Mouse (Mus musculus): ENCODE data around the gene Cbfa2t3. TPM values are rescaled to one million over a fixed set of nuclear protein-coding genes. Genes with fewer than 3 reads are reported as not detected.

Gene Cbfa2t3
- polyA plus RNA-seq, 2 experiments = 1.9 to 3.3 TPM

DNA sequence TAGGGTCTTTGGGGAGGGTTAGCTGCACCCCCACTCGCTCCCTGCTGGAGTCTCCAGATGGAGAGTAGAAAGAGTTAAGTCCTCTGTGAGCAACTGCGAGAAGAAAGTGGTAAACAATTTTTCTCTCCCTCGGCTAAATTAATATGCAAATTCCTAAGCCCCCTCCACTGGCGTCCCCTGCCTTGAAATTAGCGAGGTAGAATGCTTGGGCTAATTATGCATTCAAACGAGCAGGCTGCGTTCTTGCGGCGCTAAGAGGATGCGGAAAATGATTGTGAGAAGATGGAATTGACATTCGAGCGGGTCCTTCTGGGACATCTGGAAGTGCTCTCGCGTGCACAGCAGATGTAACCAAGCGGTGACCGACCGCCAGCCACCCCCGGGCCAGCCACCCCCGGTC, 43.6 kb upstream of the Cbfa2t3 start:
- H3K27me3 ChIP-seq (ENCODE audit: control insufficient read depth, insufficient read depth, low read length) = peaks cover 43% of the 10 kb centered on the region
- 48% methylated on average over 19 of the region's 19 CpGs for WGBS (ENCODE audit: insufficient replicate concordance)
- no peak for DNase-seq (ENCODE audit: low read depth in 3 of 3, low spot score in 3 of 3)

DNA sequence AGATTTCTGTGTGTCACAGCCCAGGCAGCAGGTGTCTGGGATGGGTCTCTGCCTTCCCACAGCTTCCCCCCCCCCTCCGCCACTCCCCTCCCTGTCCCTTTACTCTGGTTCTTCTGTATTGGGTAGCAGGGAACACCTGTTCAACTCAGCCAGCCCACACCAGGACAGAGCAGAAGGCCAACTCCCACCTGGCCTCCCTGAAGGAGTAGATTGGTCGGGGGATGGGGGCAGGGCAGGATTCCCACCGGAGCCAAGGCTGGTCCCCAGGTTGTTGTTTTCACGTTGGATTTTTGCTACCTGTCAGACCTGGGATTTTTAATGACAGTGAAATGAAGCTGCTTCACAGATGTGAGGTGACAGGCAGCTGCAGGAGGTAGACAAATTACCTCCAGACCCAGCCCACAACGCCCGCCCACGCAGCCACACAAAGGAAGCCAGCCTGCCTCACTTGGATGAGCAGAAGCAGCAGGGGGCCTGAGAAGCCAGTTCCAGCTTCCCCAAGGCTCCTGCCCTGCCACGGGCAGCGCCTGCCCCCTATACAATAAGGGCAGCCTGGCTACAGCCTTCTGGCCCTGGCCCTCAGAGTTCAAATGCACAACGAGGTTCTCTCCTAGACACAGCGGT, 40.3 kb upstream of the Cbfa2t3 start:
- DNase-seq (ENCODE audit: low read depth in 3 of 3, low spot score in 3 of 3) = no peak

More for the DNA sequence above, 43.6 kb upstream of the Cbfa2t3 start:
- no peak overlapping the region for H3K4me2 ChIP-seq (ENCODE audit: low read depth)
- no peaks in the 10 kb centered on the region for H3K36me3 ChIP-seq (replicated peaks; ENCODE audit: control insufficient read depth, insufficient read depth, low read depth)
- no peaks in the 10 kb centered on the region for H3K4me1 ChIP-seq (replicated peaks; ENCODE audit: control insufficient read depth in 2 of 2, insufficient read depth in 2 of 2, low read length in 1 of 2)
- no peaks in the 10 kb centered on the region for H3K9me3 ChIP-seq (ENCODE audit: control insufficient read depth, low read length)
- TF ChIP-seq EP300 (IDR thresholded peaks at IDR 0.05; ENCODE audit: low read depth) (no peak), CTCF (IDR thresholded peaks at IDR 0.05; ENCODE audit: low read depth) (no peak)
- no peak overlapping the region for H3K9ac ChIP-seq (replicated peaks)
- ATAC-seq (ENCODE audit: insufficient read depth) = no peak
- no peak overlapping the region for H3K27ac ChIP-seq
- no peak overlapping the region for H3K4me3 ChIP-seq (ENCODE audit: insufficient read depth in 1 of 2, low read depth in 2 of 2, low read length in 2 of 2)

DNA sequence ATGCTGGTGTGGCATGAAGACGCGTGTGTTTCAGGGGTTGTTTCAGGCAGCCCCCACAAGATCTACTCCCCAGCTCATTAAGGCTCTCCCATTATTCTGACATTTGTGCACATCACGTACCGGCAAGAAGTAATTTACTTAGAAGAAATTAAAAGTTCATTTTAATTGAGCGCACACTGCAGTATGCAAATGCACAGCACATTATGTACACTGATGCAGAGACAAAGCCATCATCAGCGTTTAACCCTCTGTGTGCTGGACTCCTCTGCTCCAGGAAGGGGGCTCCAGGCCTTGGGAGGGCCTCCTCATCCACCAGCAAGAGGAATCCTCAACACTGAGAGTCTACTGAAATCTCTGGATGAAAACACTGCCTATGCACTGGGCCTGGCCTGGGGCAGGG, 39.0 kb upstream of the Cbfa2t3 start:
- no peak for DNase-seq (ENCODE audit: low read depth in 3 of 3, low spot score in 3 of 3)
- Histone ChIP-seq H3K9me3 (ENCODE audit: control insufficient read depth, low read length) (no peaks in the 10 kb centered on the region), H3K36me3 (replicated peaks; ENCODE audit: control insufficient read depth, insufficient read depth, low read depth) (no peaks in the 10 kb centered on the region), H3K4me3 (ENCODE audit: insufficient read depth in 1 of 2, low read depth in 2 of 2, low read length in 2 of 2) (no peak overlapping the region), H3K4me1 (replicated peaks; ENCODE audit: control insufficient read depth in 2 of 2, insufficient read depth in 2 of 2, low read length in 1 of 2) (peaks cover 23 to 27% of the 10 kb centered on the region in 2 experiments), H3K4me2 (ENCODE audit: low read depth) (no peak overlapping the region), H3K27ac (no peak overlapping the region), H3K9ac (replicated peaks) (no peak overlapping the region), H3K27me3 (ENCODE audit: control insufficient read depth, insufficient read depth, low read length) (peaks cover 28% of the 10 kb centered on the region)
- no peak for ATAC-seq (ENCODE audit: insufficient read depth)
- 77% methylated on average over 6 of the region's 6 CpGs for WGBS (ENCODE audit: insufficient replicate concordance)
- TF ChIP-seq EP300 (IDR thresholded peaks at IDR 0.05; ENCODE audit: low read depth) = no peak
- TF ChIP-seq CTCF (IDR thresholded peaks at IDR 0.05; ENCODE audit: low read depth) = no peak

More for the DNA sequence above, 40.3 kb upstream of the Cbfa2t3 start:
- Histone ChIP-seq H3K4me3 (ENCODE audit: insufficient read depth in 1 of 2, low read depth in 2 of 2, low read length in 2 of 2) (no peak overlapping the region), H3K9ac (replicated peaks) (no peak overlapping the region), H3K9me3 (ENCODE audit: control insufficient read depth, low read length) (no peaks in the 10 kb centered on the region), H3K4me2 (ENCODE audit: low read depth) (no peak overlapping the region), H3K36me3 (replicated peaks; ENCODE audit: control insufficient read depth, insufficient read depth, low read depth) (no peaks in the 10 kb centered on the region), H3K27ac (no peak overlapping the region), H3K4me1 (replicated peaks; ENCODE audit: control insufficient read depth in 2 of 2, insufficient read depth in 2 of 2, low read length in 1 of 2) (peaks cover 23 to 27% of the 10 kb centered on the region in 2 experiments), H3K27me3 (ENCODE audit: control insufficient read depth, insufficient read depth, low read length) (peaks cover 33% of the 10 kb centered on the region)
- TF ChIP-seq EP300 (IDR thresholded peaks at IDR 0.05; ENCODE audit: low read depth) (no peak), CTCF (IDR thresholded peaks at IDR 0.05; ENCODE audit: low read depth) (no peak)
- 28% methylated on average over 11 of the region's 11 CpGs for WGBS (ENCODE audit: insufficient replicate concordance)
- no peak for ATAC-seq (ENCODE audit: insufficient read depth)

DNA sequence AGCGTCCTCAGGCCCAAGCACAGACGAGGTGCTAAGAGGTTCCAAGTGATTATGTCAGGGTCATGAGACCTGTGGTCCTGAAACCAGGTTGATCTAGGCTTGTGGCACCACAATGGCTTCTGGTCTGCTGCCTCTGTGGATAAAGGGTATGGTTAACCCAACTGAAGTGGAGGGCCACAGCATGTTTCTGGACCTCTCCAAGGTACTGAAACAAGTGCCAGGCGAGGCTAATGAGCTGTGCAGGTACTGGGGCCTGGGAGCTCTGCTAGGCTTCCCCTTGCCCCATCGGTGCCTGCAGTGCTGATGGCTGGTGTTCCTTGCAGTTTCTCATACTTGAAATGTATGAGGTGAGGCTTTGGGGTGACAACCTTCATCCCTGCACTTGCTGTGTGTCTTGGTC, 38.2 kb upstream of the Cbfa2t3 start:
- H3K36me3 ChIP-seq (replicated peaks; ENCODE audit: control insufficient read depth, insufficient read depth, low read depth) = no peaks in the 10 kb centered on the region
- no peak for DNase-seq (ENCODE audit: low read depth in 3 of 3, low spot score in 3 of 3)
- H3K27me3 ChIP-seq (ENCODE audit: control insufficient read depth, insufficient read depth, low read length) = peaks cover 26% of the 10 kb centered on the region
- H3K27ac ChIP-seq = no peak overlapping the region
- no peak overlapping the region for H3K9ac ChIP-seq (replicated peaks)
- no peak for TF ChIP-seq CTCF (IDR thresholded peaks at IDR 0.05; ENCODE audit: low read depth)
- no peak for TF ChIP-seq EP300 (IDR thresholded peaks at IDR 0.05; ENCODE audit: low read depth)
- H3K4me2 ChIP-seq (ENCODE audit: low read depth) = peak overlapping the region; percentile 54; the same call in 1 of the 2 replicates
- no peak overlapping the region; a peak in 1 of 4 replicates for H3K4me3 ChIP-seq (ENCODE audit: insufficient read depth in 1 of 2, low read depth in 2 of 2, low read length in 2 of 2)
- no peaks in the 10 kb centered on the region for H3K9me3 ChIP-seq (ENCODE audit: control insufficient read depth, low read length)
- ATAC-seq (ENCODE audit: insufficient read depth) = no peak
- WGBS (ENCODE audit: insufficient replicate concordance) = 43% methylated on average over 4 of the region's 4 CpGs
- peaks cover 23 to 27% of the 10 kb centered on the region in 2 experiments for H3K4me1 ChIP-seq (replicated peaks; ENCODE audit: control insufficient read depth in 2 of 2, insufficient read depth in 2 of 2, low read length in 1 of 2)

DNA sequence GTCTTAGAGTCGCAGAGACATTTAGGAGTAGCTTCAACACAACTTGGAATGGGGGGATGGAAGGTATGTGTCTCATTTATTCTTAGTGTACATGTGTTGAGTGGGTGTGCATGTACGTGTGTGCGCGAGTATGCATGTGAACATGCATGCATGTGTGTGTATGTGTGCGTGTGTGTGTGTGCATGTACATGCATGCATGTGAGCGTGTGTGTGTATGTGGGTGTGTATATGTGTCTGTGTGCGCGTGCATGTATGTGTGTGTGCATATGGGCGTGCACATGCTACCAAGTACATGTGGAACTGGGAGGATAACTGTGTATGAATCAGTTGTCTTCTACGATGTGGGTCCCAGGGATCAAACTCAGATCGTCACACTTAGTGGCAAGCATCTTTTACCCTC, 37.7 kb upstream of the Cbfa2t3 start:
- H3K4me1 ChIP-seq (replicated peaks; ENCODE audit: control insufficient read depth in 2 of 2, insufficient read depth in 2 of 2, low read length in 1 of 2) = peaks cover 23 to 27% of the 10 kb centered on the region in 2 experiments
- DNase-seq (ENCODE audit: low read depth in 3 of 3, low spot score in 3 of 3) = no peak
- TF ChIP-seq CTCF (IDR thresholded peaks at IDR 0.05; ENCODE audit: low read depth) (no peak), EP300 (IDR thresholded peaks at IDR 0.05; ENCODE audit: low read depth) (no peak)
- ATAC-seq (ENCODE audit: insufficient read depth) = no peak
- 71% methylated on average over 11 of the region's 11 CpGs for WGBS (ENCODE audit: insufficient replicate concordance)
- H3K4me2 ChIP-seq (ENCODE audit: low read depth) = peak overlapping the region; percentile 54
- peak overlapping the region in 1 of 2 experiments; percentile 10; a peak in 2 of 4 replicates for H3K4me3 ChIP-seq (ENCODE audit: insufficient read depth in 1 of 2, low read depth in 2 of 2, low read length in 2 of 2)
- H3K36me3 ChIP-seq (replicated peaks; ENCODE audit: control insufficient read depth, insufficient read depth, low read depth) = no peaks in the 10 kb centered on the region
- peaks cover 21% of the 10 kb centered on the region for H3K27me3 ChIP-seq (ENCODE audit: control insufficient read depth, insufficient read depth, low read length)
- no peak overlapping the region; the same call in 1 of the 2 replicates for H3K9ac ChIP-seq (replicated peaks)
- no peak overlapping the region; the same call in 1 of the 2 replicates for H3K27ac ChIP-seq
- no peaks in the 10 kb centered on the region for H3K9me3 ChIP-seq (ENCODE audit: control insufficient read depth, low read length)

All from liver, embryonic 14.5 days (tissue).